Mouse (Mus musculus) cerebral cortex, adult 2 months (tissue): ENCODE measurements around the gene Gapt.

ENCODE experiments used
- WGBS: fragments of 180-500 bp; shearing (Covaris S2); methylation state at CpG from one replicate; pipeline ENCODE4 v1.1.7; 2018; 5-methylcytosine and 5-hydroxymethylcytosine counted together

Gapt gene

GRCm38 (mm10) chr13:110346707-110347106, 10.3 kb downstream of the Gapt start:
- 56% methylated on average over 7 of the region's 7 CpGs for WGBS

GRCm38 (mm10) chr13:110342602-110343001, 14.4 kb downstream of the Gapt start:
- 76% methylated on average over 6 of the region's 6 CpGs for WGBS

- WGBS, result 75% methylated on average over 14 of the region's 14 CpGs
Measured at GRCm38 (mm10) chr13:110332958-110333597, 23.9 kb downstream of the Gapt start.

GRCm38 (mm10) chr13:110318746-110319145, 38.3 kb downstream of the Gapt start:
- 26% methylated on average over 4 of the region's 4 CpGs for WGBS

GRCm38 (mm10) chr13:110307188-110307587, 49.8 kb downstream of the Gapt start:
- 90% methylated on average over 5 of the region's 5 CpGs for WGBS
